Mouse (Mus musculus) liver, adult 2 months (tissue): ENCODE measurements around the gene Col23a1.

Experiments used
- CTCF ChIP-seq: fragments of 200-500 bp; IDR thresholded peaks from 2 replicates; pipeline ENCODE4 v1.5.1; 2011; ENCODE audit warnings: low read depth, low read length, control low read depth
- POLR2A ChIP-seq: fragments of 200-500 bp; IDR thresholded peaks from 2 replicates; pipeline ENCODE4 v1.6.1; 2011; ENCODE audit warnings: low read length, control low read depth; ENCODE audit not compliant: insufficient read depth; ENCODE audit errors: extremely low read depth

- TF ChIP-seq POLR2A (no peak), CTCF (no peak)
These were observed 56.1 kb downstream of the Col23a1 start for GRCm38 (mm10) chr11:51345481-51346465.
